Mouse (Mus musculus) ovary, adult 18-20 months (tissue): ENCODE results near the gene Pou3f3.

Experiments used
- DNase-seq: peaks from one replicate; pipeline ENCODE4 v3.0.0; 2022; ENCODE audit warnings: low spot score, mixed read lengths

The Pou3f3 gene

GRCm38 (mm10) chr1:42710995-42711394 lies 15.4 kb downstream of the Pou3f3 start:
- DNase-seq: no peak

GRCm38 (mm10) chr1:42711456-42712310 lies 16.1 kb downstream of the Pou3f3 start:
- DNase-seq: no peak

- no peak for DNase-seq
Observed at GRCm38 (mm10) chr1:42712311-42712690, 16.7 kb downstream of the Pou3f3 start.

GRCm38 (mm10) chr1:42713104-42713932 lies 17.8 kb downstream of the Pou3f3 start:
- DNase-seq: no peak

- DNase-seq: no peak
Observed at GRCm38 (mm10) chr1:42714016-42714931, 18.7 kb downstream of the Pou3f3 start.

- DNase-seq: no peak
Observed at GRCm38 (mm10) chr1:42718549-42718948, 23.0 kb downstream of the Pou3f3 start.

GRCm38 (mm10) chr1:42721353-42721752 lies 25.8 kb downstream of the Pou3f3 start:
- DNase-seq: no peak

GRCm38 (mm10) chr1:42723769-42724300 lies 28.3 kb downstream of the Pou3f3 start:
- DNase-seq: no peak

- DNase-seq: no peak
Observed at GRCm38 (mm10) chr1:42724881-42725280, 29.3 kb downstream of the Pou3f3 start.

GRCm38 (mm10) chr1:42727161-42727560 lies 31.6 kb downstream of the Pou3f3 start:
- DNase-seq: no peak

- DNase-seq: no peak
Observed at GRCm38 (mm10) chr1:42727676-42728075, 32.1 kb downstream of the Pou3f3 start.

- DNase-seq: no peak
Observed at GRCm38 (mm10) chr1:42741383-42742241, 46.0 kb downstream of the Pou3f3 start.

GRCm38 (mm10) chr1:42742242-42742560 lies 46.6 kb downstream of the Pou3f3 start:
- DNase-seq: no peak

- no peak for DNase-seq
Observed at GRCm38 (mm10) chr1:42745047-42745446, 49.5 kb downstream of the Pou3f3 start.

GRCm38 (mm10) chr1:42749536-42750292 lies 54.1 kb downstream of the Pou3f3 start:
- DNase-seq: no peak
